Mouse (Mus musculus) small intestine, adult 2 months (tissue): Measurements from ENCODE around the gene Herc3. TPM values are rescaled to one million over a fixed set of nuclear protein-coding genes. Genes with fewer than 3 reads are reported as not detected.

Experiments used
- H3K27ac ChIP-seq: fragments of 200-500 bp; 2 replicates; pipeline ENCODE4 v1.5.1; 2012; ENCODE audit warnings: low read depth, low read length, control low read depth, inconsistent platforms; ENCODE audit not compliant: insufficient read depth
- H3K27me3 ChIP-seq: fragments of 200-500 bp; 2 replicates; pipeline ENCODE4 v1.6.1; 2012; ENCODE audit warnings: mild to moderate bottlenecking, moderate library complexity, low read length, inconsistent platforms; ENCODE audit not compliant: control insufficient read depth, insufficient read depth
- H3K36me3 ChIP-seq: fragments of 200-500 bp; 2 replicates; pipeline ENCODE4 v1.6.1; 2012; ENCODE audit warnings: mild to moderate bottlenecking, low read length, control low read depth, inconsistent platforms; ENCODE audit not compliant: control insufficient read depth, insufficient read depth
- H3K4me1 ChIP-seq: fragments of 200-500 bp; 2 replicates; pipeline ENCODE4 v1.6.1; 2012; ENCODE audit warnings: low read length, inconsistent platforms, mixed read lengths; ENCODE audit not compliant: control insufficient read depth, insufficient read depth, insufficient read length
- H3K4me3 ChIP-seq: fragments of 200-500 bp; 2 replicates; pipeline ENCODE4 v1.5.1; 2012; ENCODE audit warnings: low read depth, mild to moderate bottlenecking, control low read depth, inconsistent platforms, low read length, moderate library complexity
- CTCF ChIP-seq: fragments of 200-500 bp; IDR thresholded peaks from 2 replicates; pipeline ENCODE4 v1.5.1; 2012; ENCODE audit warnings: low read depth, mild to moderate bottlenecking, control low read depth, inconsistent platforms, low read length, moderate library complexity, mixed read lengths; ENCODE audit not compliant: insufficient replicate concordance, insufficient read length; ENCODE audit errors: extremely low read depth
- POLR2A ChIP-seq: fragments of 200-500 bp; IDR thresholded peaks from 2 replicates; pipeline ENCODE4 v1.6.1; 2012; ENCODE audit warnings: low read depth, mild to moderate bottlenecking, control low read depth, inconsistent platforms, low read length, moderate library complexity
- WGBS: fragments of 180-500 bp; shearing (Covaris S2); methylation state at CpG from one replicate; pipeline ENCODE4 v1.1.7; 2018; 5-methylcytosine and 5-hydroxymethylcytosine counted together
- polyA plus RNA-seq: library from polyadenylated mRNA; depleted of rRNA; stranded (reverse); fragments of >200 nt; gene quantifications from 2 replicates; pipeline ENCODE4 v1.2.3, GENCODE M21; 2012

Gene Herc3
- polyA plus RNA-seq, 1 experiment: 8.6 TPM

DNA sequence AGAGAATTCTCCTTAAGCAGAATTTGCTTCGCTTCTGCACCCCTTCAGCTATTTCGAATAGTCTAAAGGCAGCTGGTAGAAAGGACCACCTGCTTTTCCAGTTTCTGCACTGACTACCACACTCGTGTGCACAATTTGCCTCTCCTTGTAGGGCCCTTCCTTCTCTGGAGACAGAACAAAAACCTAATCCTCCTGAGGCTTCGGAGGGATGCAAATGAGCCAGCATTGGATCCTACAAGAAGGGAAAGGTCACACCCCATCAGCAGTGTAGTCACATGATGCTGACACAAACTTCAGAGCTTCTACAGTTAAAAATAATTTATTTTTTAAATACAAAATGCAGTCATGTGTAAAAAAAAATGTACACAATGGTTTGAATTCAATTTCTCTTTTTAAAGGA lies 99.9 kb downstream of the Herc3 start:
- no peak for TF ChIP-seq POLR2A
- TF ChIP-seq CTCF: no peak
- H3K36me3 ChIP-seq: peaks cover 8% of the 10 kb centered on the region
- no peak overlapping the region for H3K27ac ChIP-seq
- 85% methylated on average over 4 of the region's 4 CpGs for WGBS
- H3K4me3 ChIP-seq: no peak overlapping the region
- no peaks in the 10 kb centered on the region for H3K27me3 ChIP-seq
- H3K4me1 ChIP-seq: no peaks in the 10 kb centered on the region

DNA sequence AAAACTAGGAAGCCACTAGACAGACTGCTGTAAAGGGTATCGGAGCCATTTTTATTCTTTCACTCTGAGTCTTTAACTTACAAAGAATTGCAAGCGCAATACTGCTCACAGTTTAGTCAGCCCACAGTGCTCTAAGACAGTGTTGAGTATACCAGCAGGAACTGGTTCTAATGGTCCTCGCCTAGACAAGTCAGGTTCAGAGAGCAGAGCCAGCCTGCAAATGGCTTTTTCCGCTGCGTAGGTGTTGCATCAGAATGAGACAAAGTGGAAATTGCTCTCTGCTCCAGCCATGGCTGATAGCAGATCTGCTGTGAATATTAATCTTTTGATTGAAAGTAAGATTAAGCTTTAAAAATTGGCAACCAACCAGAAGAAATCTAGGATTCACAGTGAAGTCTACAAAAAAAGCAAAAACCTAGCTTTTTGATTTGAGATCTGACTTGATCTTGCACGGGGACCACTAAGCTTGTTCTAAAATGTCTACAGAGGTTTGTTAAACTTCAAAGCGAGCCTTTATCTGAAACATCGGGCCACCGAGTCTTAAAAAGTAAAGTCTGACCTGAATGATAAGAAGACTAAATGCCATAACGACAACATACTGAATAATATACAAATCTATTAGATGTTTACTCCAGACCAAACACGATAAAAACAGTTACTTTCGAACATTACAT lies 101.4 kb downstream of the Herc3 start:
- H3K4me1 ChIP-seq: no peaks in the 10 kb centered on the region
- 88% methylated on average over 12 of the region's 12 CpGs for WGBS
- TF ChIP-seq POLR2A (no peak), CTCF (no peak)

GRCm38 (mm10) chr6:58933189-58933913 lies 102.1 kb downstream of the Herc3 start:
- TF ChIP-seq CTCF (no peak), POLR2A (no peak)

More for the DNA sequence above, 101.4 kb downstream of the Herc3 start:
- no peak overlapping the region for H3K4me3 ChIP-seq
- no peak overlapping the region for H3K27ac ChIP-seq
- H3K36me3 ChIP-seq: peaks cover 8% of the 10 kb centered on the region
- no peaks in the 10 kb centered on the region for H3K27me3 ChIP-seq

DNA sequence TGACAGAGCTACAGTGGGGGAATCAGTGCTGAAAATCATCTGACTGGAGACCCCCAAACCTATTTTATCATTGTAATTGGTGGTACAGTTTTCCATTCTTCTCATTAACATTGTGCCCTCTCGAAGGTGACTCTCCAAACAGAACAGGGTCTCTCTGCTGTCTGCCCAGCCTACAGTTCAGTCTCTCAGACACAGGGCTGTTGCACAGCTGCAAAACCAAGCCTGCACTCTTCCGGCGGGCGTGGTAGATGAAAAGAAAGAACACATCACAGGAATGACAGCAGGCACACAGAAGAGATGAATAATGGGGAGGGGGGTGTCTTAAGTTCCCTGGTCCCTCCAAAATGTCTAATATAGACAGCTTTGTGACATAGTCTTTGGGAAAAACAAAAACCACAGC lies 102.9 kb downstream of the Herc3 start:
- Histone ChIP-seq H3K27me3 (no peaks in the 10 kb centered on the region), H3K4me1 (no peaks in the 10 kb centered on the region), H3K4me3 (no peak overlapping the region), H3K27ac (no peak overlapping the region), H3K36me3 (peaks cover 12% of the 10 kb centered on the region)
- TF ChIP-seq POLR2A: no peak
- no peak for TF ChIP-seq CTCF
- WGBS: 86% methylated on average over 4 of the region's 4 CpGs

More at GRCm38 (mm10) chr6:58933189-58933913, 102.1 kb downstream of the Herc3 start:
- Histone ChIP-seq H3K4me1 (no peaks in the 10 kb centered on the region), H3K27me3 (no peaks in the 10 kb centered on the region), H3K4me3 (no peak overlapping the region), H3K27ac (no peak overlapping the region), H3K36me3 (peaks cover 8% of the 10 kb centered on the region)
- 78% methylated on average over 6 of the region's 6 CpGs for WGBS

GRCm38 (mm10) chr6:58937726-58938125 lies 106.5 kb downstream of the Herc3 start:
- TF ChIP-seq POLR2A: no peak
- TF ChIP-seq CTCF: no peak
- no peak overlapping the region for H3K27ac ChIP-seq
- no peaks in the 10 kb centered on the region for H3K27me3 ChIP-seq
- no peaks in the 10 kb centered on the region for H3K4me1 ChIP-seq
- no peak overlapping the region for H3K4me3 ChIP-seq
- peaks cover 20% of the 10 kb centered on the region for H3K36me3 ChIP-seq

DNA sequence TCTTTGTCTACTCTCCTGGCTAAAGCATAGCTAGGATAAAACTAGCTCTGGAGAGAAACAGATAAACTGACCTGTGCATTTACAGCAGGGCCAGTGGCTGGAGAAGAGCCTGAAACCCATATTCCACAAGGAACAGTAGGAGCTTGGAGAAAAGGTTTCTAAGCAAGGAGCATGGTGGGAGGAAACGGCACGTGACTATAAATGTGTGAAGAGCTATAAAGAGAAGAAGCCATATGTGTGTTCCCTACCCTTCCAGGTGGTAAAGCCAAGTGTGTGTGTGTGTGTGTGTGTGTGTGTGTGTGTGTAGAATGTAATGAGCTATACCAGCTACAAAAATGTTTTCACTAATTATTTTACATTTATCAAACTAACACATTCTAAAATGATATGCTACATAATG lies 111.0 kb downstream of the Herc3 start:
- no peak overlapping the region for H3K27ac ChIP-seq
- no peak for TF ChIP-seq CTCF
- TF ChIP-seq POLR2A: no peak
- H3K4me1 ChIP-seq: no peaks in the 10 kb centered on the region
- no peak overlapping the region for H3K4me3 ChIP-seq
- 94% methylated on average over 2 of the region's 2 CpGs for WGBS
- H3K36me3 ChIP-seq: peaks cover 20% of the 10 kb centered on the region
- H3K27me3 ChIP-seq: no peaks in the 10 kb centered on the region

GRCm38 (mm10) chr6:58943958-58944357 lies 112.7 kb downstream of the Herc3 start:
- Histone ChIP-seq H3K27me3 (no peaks in the 10 kb centered on the region), H3K4me1 (no peaks in the 10 kb centered on the region), H3K36me3 (peaks cover 21% of the 10 kb centered on the region), H3K4me3 (no peak overlapping the region), H3K27ac (no peak overlapping the region)
- TF ChIP-seq CTCF: no peak
- no peak for TF ChIP-seq POLR2A
- 84% methylated on average over 3 of the region's 3 CpGs for WGBS
